Mouse (Mus musculus): Measurements from ENCODE around the gene N4bp2l2.

DNA sequence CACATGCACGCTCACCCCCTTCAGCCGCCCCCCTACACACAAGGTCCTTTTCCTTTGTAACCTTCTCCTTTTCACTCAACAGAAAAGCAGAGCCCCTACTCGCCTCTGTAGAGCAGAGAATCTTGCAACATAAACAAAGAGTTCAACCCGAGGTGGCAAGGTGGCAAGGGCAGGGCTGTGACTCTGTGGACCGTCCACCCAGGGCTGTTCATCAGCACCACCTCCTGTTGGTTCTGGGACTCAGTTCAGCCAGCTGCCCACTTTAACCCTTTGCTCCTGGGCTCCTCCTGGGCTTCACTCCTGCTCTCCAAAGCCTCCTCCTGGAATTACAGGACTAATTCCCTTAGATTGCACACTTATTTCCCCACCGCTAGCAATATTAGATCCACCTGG lies 81.7 kb downstream of the N4bp2l2 start:
- no peak for TF ChIP-seq CTCF (IDR thresholded peaks at IDR 0.05)
- TF ChIP-seq POLR2A (IDR thresholded peaks at IDR 0.05; ENCODE audit: insufficient read depth, low read depth, low read length): no peak

Measured in heart, adult 2 months (tissue).